Mouse (Mus musculus): Measurements from ENCODE around the gene Dnttip2.

Dnttip2 gene

DNA sequence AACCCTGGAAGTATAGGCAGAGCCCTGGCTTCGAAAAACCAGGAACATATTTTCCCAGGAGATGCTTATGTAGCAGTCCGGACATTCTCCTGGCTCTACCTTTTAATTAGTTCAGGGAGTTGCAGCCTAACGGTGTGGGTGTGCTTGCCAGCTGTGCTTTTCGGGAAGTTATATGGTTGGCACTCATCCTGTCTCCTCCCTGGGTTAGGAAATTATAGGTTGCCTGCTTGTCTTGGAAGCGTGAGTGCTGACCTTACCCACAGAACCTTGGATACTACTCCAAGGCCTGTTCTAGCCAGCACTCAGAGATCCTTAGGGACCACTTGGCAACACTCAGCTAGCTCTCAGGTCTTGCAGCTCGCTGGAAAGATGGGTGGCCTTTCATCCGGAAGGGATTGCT, 59.7 kb downstream of the Dnttip2 start:
- no peak for DNase-seq

DNA sequence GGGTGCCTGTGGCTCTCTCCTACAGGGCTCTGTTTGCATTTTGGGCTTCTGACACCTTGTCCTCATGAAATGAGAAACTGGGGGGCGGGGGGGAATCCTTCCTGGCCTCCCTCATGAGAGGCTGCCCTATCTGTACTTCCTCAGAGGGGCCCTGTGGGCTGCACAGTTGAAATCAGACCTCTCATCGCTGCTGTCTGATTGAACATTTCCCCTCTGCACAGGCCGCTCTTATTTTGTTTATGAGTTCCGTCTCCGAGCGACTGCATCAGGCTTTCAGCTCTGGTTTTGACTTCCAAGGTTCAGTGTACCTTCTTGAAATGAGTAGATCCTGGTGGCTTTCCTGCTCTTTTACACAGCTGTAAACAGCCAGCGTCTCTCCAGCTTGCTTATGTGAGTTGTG, 60.2 kb downstream of the Dnttip2 start:
- no peak for DNase-seq

Data from thymus, postnatal 4 days (tissue).